Mouse (Mus musculus) left cerebral cortex, adult 11 months (tissue): Measurements from ENCODE around the gene Dzip1l.
A peak's percentile ranks its signal among the peaks of the same experiment; 100 is the strongest.
"Not testable (repeated sequence)": the region's sequence is repeated elsewhere in the genome, so short reads cannot be mapped to it uniquely, and the experiment has no call there.

Experiments
- DNase-seq: peaks from one replicate; pipeline ENCODE4 v3.0.0; 2022; ENCODE audit warnings: low spot score

Dzip1l gene

GRCm38 (mm10) chr9:99629281-99630011, at the start of gene Dzip1l:
Gene Dzip1l (plus strand): TSS chr9:99629496.
- peak; percentile 49 for DNase-seq

DNA sequence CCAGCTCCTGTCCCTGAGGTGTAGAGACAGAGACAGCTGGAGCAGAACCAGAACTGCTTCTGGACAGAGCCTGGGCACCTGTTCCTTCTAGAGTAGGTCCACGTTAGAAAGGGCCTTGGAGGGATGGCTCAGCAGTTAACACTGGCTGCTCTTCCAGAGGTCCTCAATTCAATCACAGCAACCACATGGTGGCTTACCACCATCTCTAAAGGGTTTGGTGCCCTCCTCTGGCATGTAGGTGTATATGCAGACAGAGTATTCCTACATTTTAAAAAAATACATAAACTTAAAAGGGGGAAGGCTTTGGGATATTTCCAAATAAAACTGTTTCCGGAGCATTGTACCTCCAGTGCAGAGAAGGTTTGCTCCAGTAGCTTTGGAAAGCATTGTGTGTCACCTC, 48.6 kb upstream of the Dzip1l start:
- DNase-seq: no peak

DNA sequence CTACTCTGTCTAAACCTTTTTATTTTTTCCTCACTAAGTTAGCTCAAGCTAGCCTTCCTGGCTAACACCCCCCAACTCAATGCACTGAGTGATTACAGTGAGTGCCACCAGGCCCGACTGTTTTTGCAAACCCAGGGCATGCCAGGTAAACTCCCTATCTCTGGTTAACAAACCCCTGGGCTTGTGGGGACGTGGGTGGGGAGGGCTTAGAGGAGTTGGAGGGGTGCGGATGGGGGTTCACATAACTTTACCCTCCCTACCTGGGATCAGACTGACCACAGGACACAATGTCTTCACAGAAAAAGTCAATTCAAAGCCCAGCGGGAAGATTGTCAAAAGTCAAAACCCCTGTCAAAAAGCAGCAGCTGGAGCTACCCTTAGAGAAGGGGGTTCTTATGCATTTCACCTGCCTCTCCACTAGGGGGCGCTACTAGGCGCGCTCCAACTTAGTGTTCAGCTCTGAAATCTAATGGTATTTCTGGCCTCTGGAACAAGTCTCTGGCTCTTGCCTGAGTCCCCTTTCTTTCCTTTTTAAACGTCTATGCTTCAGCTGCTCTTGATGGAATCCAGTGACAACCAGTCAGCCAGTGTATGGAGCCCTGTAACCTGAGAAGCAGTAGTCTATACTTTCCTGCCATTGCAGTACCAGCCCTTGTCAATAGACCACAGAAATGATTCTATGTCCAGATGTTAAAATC, 41.6 kb upstream of the Dzip1l start:
- no peak for DNase-seq

- DNase-seq: no peak
Observed at GRCm38 (mm10) chr9:99591144-99591543, 38.2 kb upstream of the Dzip1l start.

DNA sequence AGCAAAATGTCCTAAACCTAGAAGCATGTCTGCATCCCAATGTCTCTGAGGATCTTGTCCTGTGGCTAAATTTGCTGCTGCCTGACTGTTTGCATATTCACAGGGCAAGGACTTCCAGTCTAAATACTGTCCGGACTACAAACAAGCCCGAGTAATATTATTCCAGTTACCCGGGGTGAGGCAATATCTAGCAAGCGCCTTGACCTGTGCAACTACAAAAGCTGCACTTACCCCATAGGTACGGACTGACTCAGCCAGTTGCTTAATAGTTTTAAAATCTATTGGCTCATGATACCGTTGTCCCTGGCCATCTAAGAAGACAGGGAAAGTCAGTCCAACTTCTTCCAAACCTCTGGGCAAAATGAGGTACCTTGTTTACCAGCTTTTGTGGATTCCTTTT, 30.2 kb upstream of the Dzip1l start:
- not testable (repeated sequence) for DNase-seq

DNA sequence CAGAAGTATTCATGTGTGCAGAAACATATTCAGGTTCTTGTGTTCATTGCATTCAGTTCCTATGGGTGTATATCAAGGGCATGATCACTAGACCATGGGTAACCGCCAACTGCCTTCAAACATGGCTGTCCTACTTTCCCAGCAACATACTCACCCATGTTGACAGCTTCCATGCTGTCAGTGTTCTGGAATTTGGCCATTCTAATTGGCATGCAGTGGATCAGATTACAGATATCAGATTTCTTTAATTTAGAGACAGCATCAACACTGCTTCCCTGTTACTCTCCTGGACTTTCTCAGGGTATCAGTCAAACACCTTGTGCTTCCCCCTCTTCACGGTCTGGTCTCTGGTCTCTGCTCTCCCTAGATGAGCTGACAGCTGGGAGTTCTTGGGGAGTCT, 25.7 kb upstream of the Dzip1l start:
- DNase-seq: no peak

GRCm38 (mm10) chr9:99612202-99612601, 17.1 kb upstream of the Dzip1l start, which contains the start of gene A4gnt:
Gene A4gnt (plus strand): TSS chr9:99612502.
- no peak for DNase-seq

- no peak for DNase-seq
Observed at GRCm38 (mm10) chr9:99619688-99620087, 9.6 kb upstream of the Dzip1l start.

- no peak for DNase-seq
Observed at GRCm38 (mm10) chr9:99620196-99620595, 9.1 kb upstream of the Dzip1l start.

- DNase-seq: no peak
Observed at GRCm38 (mm10) chr9:99622034-99622433, 7.3 kb upstream of the Dzip1l start.

DNA sequence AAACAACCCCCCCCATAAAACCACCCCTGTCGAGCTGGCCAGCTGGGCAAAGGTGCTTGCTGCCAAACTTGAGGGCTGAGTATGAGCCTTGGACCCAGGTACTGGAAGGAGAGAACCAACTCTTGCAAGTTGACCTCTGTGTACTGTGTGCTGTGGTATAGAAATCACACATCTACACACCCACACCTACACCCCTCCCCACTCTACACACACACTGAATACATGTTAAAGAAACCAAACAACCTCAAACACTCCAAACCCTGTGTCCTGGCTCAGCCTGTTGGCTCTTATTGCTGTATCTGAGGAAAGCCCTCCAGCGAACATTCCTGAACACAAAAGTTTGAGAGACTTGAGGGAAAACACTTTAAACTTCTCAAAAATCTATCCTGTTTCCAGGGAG, 6.3 kb upstream of the Dzip1l start:
- DNase-seq: no peak

- DNase-seq: no peak
Observed at GRCm38 (mm10) chr9:99624117-99624516, 5.2 kb upstream of the Dzip1l start.

GRCm38 (mm10) chr9:99628581-99628980, 715 bp upstream of the Dzip1l start:
- no peak for DNase-seq

- no peak for DNase-seq
Observed at GRCm38 (mm10) chr9:99630071-99630470, 775 bp downstream of the Dzip1l start.

GRCm38 (mm10) chr9:99630528-99631125, 1.3 kb downstream of the Dzip1l start:
- DNase-seq: no peak

- DNase-seq: no peak
Observed at GRCm38 (mm10) chr9:99631781-99632180, 2.5 kb downstream of the Dzip1l start.

DNA sequence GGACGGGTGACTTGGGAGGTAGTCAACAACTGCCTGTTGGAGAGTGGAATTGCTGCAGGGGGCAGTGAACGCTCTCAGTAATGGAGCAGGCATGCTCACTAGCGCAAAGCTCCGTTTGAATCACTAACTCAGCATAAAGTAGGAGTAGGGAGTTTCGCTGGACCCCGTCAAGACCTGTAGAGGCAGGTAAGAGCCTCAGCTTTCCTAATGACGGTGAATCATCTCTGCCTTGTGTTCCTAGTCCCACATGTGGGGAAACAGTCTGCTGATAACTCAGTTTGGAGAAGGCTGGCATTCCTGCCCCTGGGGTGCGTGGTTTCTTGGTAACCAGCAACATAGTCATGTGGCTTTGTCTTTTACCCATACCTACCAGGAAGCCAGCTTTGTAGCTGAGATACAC, 3.0 kb downstream of the Dzip1l start:
- no peak for DNase-seq

- DNase-seq: no peak
Observed at GRCm38 (mm10) chr9:99636776-99637175, 7.5 kb downstream of the Dzip1l start.

DNA sequence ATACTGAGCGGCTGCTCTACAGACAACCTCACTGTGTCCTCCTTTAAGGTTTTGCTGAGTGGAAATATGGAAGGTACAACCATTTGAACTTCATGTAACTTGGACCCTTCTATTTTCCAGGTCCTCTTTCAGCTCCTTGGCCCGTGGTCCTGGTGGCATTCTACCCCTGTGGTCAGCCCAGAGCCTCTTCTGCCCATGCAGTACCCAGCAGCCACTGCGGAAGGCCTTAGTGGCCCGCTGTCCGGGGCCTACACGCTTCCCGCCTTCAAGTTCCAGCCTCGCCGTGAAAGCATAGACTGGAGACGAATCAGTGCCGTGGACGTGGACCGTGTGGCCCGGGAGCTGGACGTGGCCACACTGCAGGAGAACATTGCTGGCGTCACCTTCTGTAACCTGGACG, 7.9 kb downstream of the Dzip1l start:
- no peak for DNase-seq

DNA sequence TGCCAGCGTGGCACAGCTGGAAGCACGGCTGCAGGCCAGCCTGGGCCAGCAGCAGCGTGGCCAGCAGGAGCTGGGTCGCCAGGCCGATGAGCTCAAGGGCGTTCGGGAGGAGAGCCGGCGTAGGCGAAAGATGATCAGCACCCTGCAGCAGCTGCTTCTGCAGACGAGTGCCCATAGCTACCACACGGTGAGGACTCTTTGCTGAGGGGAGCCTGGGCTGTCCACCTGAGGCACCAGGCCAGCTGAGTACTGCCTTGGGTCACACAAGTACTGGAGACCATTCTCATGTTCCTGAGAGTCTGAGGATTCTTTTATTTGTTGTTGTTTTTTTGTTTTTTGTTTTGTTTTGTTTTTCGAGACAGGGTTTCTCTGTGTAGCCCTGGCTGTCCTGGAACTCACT, 8.4 kb downstream of the Dzip1l start:
- no peak for DNase-seq

GRCm38 (mm10) chr9:99639957-99640356, 10.7 kb downstream of the Dzip1l start:
- DNase-seq: no peak

- DNase-seq: no peak
Observed at GRCm38 (mm10) chr9:99645416-99645815, 16.1 kb downstream of the Dzip1l start.

DNA sequence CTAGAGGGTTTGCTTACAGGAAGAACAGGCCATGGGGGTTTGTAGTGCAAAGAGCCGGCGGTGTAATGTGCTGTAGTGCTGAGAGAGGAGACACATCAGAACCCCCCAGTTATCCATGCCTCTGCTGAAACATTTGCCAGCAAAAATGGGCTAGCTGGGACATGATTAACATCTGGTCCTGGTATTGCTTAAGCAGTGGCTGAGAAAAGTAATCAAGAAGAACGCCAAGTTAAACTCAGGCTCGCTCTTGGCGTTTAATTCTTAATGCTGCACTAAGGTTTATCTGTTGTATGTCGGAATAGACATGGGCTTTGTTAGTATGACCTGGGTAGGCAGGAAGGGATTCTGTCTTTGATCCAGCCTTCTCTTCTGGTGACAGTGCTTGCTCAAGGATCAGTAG, 16.8 kb downstream of the Dzip1l start:
- no peak for DNase-seq
